Mouse (Mus musculus): ENCODE measurements around the gene Efna2.

Gene Efna2

DNA sequence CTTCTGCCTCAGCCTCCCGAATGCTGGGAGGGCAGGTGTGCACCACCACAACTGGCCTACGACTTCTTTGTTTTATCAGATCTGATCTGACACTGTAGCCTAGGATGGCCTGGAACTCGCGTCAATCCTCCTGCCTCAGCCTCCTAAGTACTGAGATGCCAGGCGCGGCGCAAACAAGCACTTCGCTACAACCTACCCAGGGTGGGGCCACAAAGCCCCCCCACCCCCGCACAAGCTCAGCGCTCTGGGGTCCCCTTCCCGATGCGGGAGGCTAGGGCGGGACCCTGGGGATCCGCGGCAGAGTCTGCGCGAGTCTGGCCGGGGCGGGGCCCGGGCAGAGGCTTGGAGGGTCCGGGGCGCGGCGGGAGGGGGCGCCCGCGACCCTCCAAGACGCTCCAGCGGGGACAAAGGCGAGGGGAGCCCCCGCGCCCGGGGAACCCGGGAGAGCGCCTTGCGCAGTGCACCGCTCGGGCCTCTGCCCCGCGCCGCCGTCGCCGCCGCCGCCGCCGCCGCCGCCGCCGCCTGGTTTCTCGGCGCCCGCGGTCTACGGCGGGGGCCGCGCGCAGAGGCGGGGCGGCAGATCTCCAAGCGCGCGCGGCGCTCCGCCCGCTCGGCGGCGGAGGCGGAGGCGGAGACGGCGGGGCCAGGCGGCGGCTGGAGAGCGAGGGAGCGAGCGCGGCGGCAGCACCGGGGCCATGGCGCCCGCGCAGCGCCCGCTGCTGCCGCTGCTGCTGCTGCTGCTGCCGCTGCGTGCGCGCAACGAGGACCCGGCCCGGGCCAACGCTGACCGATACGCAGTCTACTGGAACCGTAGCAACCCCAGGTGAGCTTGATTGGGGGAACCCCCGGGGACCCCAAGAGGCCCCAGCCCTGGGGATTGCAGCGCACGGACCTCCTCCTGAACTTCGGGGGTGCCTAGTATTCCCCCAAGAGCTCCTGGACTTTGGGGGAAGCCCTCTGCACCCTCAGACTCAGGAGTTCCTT lies at the start of gene Efna2:
TSS of gene Efna2 (plus strand) at position 415 of the 984 bp plus-strand sequence.
- no peak for DNase-seq (ENCODE audit: low spot score)

DNA sequence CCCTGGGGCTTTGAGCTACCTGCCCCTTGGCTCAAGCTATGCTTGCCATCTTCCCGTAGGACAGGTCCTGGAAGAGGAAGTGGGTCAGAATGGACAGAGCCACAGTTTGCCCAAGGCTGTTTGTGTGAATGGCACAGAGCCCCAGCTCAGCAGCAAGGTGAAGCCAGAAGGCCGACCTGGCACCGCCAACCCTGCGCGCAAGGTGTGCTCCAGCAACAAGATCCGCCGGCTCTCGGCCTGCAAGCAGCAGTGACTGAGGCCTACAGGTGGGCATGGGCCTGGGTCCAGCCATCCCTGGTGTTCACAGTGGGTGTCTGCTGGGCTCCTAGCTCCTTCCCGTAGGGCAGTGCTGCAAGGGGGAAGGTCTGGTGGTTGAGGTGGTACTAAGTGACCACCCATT lies 49.4 kb upstream of the Efna2 start:
- no peak for DNase-seq (ENCODE audit: low spot score)

GRCm38 (mm10) chr10:80130403-80131031 lies 48.8 kb upstream of the Efna2 start:
- DNase-seq (ENCODE audit: low spot score) = no peak

DNA sequence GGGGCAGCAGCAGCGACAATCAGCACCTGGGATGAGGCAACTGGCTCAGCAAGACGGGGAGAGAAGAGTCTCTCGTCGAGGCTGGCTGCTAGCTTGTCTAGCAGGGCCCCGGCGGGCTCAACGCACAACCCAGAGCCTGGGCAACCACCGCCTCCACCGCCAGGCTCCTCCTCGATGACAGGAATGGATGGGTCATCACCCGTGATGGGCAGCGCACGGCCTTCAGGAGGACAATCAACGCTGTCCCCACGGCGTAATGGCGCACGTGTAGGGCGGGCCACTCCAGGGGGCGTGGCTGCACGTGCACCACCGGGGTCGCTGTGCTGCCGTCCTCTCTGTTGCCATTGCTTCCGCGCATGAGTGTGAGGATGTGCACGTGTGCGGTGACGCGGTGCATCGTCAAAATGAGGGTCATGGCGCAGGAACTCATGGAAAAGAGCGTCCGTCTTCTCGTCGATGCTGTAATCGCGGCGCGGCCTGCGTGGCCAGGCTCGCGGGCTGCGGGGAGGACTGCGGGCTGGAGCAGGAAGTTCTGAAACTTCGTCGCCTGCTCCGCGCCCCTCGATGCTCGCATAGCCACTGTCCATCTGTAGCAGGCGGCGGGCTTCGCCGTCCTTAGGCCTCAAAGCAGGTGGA lies 47.8 kb upstream of the Efna2 start:
- no peak for DNase-seq (ENCODE audit: low spot score)

- DNase-seq (ENCODE audit: low spot score) = no peak
Observed at GRCm38 (mm10) chr10:80131952-80132350, 47.3 kb upstream of the Efna2 start.

GRCm38 (mm10) chr10:80133226-80133849 lies 45.9 kb upstream of the Efna2 start:
- DNase-seq (ENCODE audit: low spot score) = no peak

DNA sequence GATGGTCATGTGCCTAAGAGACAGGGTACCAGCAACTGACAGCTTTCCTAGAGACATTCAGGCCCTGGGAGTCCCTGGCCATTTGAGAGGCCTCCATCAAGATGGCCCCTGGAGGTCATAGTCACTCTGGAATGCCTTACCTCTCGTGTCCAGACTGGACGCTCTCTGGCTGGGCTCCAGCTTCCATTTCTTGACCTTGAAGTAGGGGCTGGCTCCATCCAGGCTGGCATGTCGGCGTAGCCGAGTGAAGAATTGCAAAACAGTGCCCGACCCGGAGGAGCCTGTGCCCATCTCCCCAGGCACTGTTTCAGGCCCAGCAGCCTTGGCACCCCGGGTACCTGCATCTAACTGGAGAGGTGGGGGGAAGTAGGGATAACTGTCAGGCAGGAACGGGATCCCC lies 44.9 kb upstream of the Efna2 start:
- no peak for DNase-seq (ENCODE audit: low spot score)

- no peak for DNase-seq (ENCODE audit: low spot score)
Observed at GRCm38 (mm10) chr10:80135161-80135560, 44.1 kb upstream of the Efna2 start.

GRCm38 (mm10) chr10:80135641-80136040 lies 43.6 kb upstream of the Efna2 start:
- no peak for DNase-seq (ENCODE audit: low spot score)

DNA sequence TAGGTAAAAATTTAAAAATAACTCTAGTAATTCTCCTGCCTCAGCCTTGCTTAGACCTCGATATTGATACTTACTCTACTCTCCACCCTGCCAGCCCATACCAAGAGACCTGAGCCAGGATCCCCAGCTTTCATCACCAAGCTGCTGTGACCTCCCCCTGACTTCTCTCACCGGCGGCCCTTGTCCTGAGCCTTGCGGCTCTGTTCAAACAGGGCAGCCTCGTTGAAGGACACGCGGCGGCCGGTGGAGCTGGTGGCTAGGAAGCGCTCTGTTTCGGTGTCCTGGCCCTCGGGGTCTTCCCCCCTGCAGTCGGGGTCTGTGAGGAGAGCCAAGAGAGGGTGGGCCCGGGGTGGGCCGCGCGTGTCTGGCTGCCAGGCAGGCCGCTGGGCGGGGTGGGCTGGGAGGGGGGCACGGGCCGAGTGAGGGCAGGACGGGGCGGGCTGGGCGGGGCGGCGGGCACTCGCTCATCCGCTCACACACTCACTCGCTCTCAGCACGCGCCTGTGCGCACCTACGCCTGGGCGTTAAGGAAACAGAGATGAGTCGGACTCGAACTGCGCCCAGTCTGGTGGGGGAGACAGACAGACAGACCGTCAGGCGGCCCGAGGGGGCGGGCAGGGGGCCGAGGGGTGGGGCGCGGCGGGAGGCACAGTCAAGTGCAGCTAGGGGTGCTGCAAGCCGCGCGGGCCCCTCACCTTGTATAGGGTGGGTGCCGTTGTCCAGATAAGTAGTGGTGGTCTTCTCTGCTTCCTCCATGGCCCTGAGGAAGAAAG lies 42.9 kb upstream of the Efna2 start:
- no peak for DNase-seq (ENCODE audit: low spot score)

DNA sequence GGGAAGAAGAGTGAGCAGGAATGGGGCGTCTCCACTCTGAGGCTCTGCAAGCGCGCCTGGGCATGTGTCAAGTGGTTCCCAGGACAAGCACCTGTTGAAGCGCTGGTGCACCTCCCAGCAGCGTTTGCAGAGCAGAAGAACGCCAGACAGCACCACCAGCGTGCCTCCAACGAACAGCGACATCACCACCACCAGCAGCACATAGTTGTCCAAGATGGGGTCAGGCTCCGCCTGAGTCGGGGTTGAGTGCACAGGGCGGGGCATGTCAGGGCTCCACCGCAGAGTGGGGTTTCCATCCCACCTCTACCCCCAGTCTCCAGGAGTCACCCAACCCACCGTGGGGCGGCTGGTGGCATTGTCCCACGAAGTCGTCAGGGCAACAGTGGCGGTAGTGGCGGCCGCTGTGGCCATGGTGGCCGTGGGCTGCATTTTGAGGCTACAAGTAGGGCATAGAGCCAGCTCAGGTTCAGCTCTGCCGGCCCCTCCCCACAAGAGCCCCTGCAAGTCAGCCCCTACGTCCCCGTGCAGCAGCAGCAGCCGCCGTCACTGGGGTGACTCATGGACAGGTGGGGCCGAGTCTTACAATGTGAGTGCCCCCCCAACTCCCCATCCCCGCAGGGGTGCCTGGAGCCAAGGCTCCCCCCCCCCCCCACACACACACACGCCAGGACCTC lies 42.2 kb upstream of the Efna2 start:
- DNase-seq (ENCODE audit: low spot score) = peak; percentile 73

GRCm38 (mm10) chr10:80137626-80138552 lies 41.4 kb upstream of the Efna2 start:
- no peak for DNase-seq (ENCODE audit: low spot score)

- DNase-seq (ENCODE audit: low spot score) = peak; percentile 45
Observed at GRCm38 (mm10) chr10:80138553-80139438, 40.5 kb upstream of the Efna2 start, which contains the start of gene Atp5d. Gene Atp5d (plus strand): TSS chr10:80138632.

DNA sequence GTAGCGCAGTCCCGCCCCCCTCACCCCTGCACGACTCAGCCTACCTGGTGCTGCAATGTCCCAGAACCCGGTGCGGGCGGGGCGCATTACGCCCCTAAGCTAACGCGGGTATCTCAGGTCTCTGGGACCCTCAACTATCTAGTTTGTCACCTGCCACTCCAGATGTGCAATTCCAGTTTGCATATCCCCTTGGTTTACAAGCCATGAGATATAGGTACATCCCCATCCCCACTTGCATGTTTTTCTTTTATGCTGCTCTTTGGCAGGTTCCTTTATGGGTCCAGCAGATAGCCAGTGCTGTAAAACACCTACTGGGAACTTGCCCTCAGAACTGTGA lies 39.9 kb upstream of the Efna2 start:
- no peak for DNase-seq (ENCODE audit: low spot score)

DNA sequence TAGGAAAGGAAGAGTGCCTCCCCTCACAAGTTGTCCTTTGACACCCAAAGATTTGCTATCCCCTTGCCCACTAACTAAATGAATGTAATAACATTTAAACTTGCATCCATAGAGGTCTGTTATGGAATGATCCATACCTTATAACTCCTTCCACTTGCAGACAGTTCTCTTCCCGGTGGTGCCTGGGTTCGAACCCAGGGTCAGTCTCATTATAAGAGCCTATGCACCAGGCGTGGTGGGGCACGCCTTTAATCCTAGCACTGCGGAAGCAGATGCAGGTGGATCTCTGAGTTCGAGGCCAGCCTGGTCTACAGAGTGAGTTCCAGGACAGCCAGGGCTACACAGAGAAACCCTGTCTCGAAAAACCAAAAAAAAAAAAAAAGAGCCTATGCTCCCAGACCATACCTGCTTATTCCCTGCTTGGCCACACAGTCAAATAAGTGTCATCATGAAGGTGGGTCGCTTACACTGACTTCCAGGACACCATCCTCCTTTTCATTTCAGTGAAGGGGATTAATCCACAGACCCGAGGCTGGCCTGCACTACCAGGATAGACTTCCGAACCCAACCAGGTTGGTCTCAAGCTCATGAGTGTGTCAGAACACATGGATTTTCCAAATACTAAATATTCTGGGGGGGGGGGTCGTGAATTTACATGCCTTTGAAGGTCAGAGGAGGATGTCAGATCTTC lies 39.2 kb upstream of the Efna2 start:
- no peak for DNase-seq (ENCODE audit: low spot score)

GRCm38 (mm10) chr10:80140666-80141035 lies 38.6 kb upstream of the Efna2 start, which contains the start of gene Cbarp:
Gene Cbarp (minus strand): TSS chr10:80140835.
- no peak for DNase-seq (ENCODE audit: low spot score)

DNA sequence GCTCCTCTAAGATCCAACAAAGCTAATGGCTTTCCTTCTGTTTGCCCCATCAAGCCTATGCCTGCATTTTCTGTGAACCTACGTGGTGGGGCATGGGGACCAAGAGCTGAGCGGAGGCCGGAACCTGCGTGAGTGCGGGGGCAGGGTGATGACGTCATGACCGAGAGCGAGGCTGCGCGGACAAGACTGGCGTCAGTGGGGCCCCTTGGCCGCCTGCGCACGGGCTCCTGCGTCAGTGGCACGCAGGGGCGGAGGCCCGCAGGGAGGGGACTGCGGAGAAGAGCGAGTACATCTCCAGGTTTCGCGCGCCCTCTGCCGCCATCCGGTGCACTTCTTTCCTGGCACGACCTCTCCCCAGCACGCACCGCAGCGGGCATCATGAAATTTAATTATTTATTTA lies 38.0 kb upstream of the Efna2 start:
- peak; percentile 100 for DNase-seq (ENCODE audit: low spot score)

All from T-cell, adult 2 months (primary cell).